Mouse (Mus musculus): ENCODE results near the gene Zfp990. TPM values are rescaled to one million over a fixed set of nuclear protein-coding genes. Genes with fewer than 3 reads are reported as not detected.
"Not testable (repeated sequence)": the region's sequence is repeated elsewhere in the genome, so short reads cannot be mapped to it uniquely, and the experiment has no call there.

The Zfp990 gene
- under 1 TPM; 0.19 to 0.39 TPM for total RNA-seq (2021)

DNA sequence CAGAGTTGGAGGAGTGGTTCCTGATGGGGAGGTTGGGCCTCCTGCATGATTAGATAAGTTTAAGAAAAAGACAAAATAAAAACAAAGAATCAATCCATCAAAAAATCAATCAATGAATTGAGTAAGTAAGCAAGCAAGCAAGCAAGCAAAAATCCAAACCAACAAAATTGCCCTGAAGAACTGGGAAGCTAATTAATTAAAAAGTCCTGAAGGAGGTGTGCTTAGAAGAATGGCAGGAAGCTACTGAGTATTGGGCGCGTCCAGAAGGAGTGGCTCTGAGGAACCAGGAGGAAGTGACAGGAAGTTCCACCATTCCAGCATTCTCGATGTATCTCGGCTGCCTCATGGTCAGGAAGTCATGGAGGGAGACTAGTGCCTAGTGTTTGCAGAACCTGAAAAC, at the start of gene Zfp990:
TSS of gene Zfp990 (plus strand) at position 301 of the 400 bp plus-strand sequence.
- not testable (repeated sequence) for DNase-seq (ENCODE audit: extremely low spot score in 1 of 2, low spot score in 1 of 2)

DNA sequence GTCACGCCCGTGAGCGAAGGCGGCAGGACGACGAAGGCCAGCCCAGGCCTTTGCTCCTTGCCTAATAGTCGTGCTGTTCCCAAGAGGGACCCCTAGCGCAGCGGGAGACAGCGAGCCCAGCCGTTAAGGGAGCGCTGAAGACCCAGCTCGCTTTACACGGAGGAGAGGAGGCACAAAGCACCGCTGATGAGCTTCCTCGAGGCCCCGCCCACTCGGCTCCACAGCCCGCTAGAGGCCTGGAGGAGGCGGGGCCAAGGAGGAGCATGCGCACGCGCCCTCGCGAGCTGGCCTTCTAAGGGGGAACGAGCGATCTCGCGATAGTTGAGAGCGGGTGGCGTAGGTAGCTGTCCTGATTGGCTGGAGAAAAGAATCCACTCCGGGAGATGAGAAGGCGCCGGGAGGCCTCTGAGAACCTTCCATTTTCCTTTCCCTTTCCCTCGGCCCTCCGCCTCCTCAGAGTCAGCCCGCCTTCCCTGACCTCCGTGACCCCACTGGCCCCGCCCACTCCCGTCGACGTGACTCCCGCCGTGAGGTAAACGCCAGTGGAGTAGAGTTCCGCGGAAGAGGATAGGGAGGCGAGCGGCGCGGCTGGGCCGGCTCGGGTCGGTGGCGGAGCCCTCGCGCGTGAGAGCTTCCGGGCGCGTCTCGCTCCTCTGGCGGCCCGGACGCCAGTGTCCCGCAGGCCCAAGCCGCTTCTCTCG, 46.9 kb upstream of the Zfp990 start:
- not testable (repeated sequence) for DNase-seq (ENCODE audit: extremely low spot score in 1 of 2, low spot score in 1 of 2)

DNA sequence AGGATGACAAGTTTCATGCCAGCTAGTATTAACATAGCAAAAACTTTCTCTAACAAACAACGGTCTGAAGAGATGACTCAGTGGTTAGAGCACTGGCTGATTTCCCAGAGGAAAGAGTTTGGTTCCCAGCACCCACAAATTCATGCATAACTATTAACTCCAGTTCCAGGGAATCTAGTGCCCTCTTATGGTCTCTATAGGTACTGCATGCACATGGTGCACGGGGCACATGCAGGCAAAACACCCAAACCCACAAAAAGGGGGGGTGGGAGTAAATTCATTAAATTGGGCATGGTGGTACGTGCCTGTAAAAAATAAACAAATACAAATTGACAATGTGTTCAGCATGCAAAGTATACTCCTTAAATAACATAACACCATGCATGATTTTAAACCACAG, 32.4 kb upstream of the Zfp990 start:
- DNase-seq (ENCODE audit: extremely low spot score in 1 of 2, low spot score in 1 of 2) = no peak

DNA sequence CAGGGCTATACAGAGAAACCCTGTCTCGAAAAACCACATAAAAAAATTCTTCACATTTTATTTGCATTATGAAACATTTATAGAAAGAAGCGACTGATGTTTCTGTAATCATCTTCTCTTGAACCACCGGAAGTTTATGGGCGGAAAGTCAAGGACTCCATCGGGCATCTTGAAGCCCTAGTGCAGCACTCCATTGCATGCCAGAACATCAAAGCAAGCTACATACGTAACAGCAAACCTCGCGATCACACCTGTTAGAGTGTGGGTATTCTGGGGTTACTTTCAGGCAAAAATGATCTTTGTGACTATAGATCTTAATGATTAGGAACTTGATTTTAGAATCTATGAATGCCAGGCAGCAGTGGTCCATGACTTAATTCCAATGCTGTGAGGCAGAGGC, 29.9 kb upstream of the Zfp990 start:
- DNase-seq (ENCODE audit: extremely low spot score in 1 of 2, low spot score in 1 of 2) = not testable (repeated sequence)

DNA sequence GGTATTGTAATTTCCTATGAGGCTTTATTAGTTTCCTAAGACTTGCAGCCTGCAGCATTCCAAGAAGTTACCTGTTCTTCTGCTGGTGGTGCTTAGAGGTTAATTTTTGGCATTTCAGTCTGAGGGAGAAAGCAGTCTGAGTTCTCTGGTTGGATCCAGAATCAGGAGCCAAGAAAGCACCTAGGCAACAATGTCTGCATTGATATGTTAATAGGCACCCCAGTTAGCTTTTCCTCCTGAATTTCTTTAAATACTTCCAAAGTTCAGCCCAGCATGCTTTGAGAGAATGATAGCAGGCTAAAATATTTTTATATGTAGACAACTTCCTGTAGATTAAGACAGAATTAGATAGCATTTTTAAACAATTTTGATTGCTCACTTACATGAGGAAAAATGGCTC, 21.2 kb upstream of the Zfp990 start:
- DNase-seq (ENCODE audit: extremely low spot score in 1 of 2, low spot score in 1 of 2) = no peak

DNA sequence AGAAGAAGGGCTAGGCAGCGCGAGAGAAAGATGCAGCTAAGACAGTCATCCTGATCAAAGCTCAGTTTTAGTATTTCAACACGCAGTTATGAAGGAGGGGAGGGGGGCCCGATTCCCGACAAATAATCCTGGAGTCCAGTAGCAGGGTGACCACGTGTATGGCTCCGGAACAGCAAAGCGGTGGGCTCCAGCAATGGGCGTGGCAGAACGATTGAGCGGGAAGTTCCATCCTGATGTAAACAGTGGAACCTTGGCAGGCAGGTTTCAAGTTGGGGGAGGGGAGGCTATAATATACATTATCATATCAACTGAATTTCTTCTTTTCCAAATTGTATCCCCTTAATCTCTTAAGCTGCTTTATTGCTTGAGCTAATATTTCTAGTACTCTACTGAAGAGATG, 18.4 kb upstream of the Zfp990 start:
- no peak for DNase-seq (ENCODE audit: extremely low spot score in 1 of 2, low spot score in 1 of 2)

DNA sequence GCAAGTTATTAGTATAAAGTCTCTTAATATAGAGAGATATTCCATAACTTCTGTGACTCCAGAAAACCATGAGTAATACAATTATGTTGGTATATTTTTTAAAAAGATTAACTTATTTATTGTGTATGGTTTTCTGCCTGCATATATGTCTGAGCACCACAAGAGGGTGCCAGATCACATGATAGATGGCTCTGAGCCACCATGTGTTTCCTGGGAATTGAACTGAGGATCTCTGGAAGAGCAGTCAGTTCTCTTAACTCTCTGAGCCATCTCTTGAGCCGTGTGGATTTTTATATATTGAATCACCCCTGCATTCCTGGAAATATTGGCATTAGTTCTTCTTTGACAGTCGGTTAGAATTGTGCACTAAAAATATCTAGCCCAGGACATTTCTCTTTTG, 17.2 kb upstream of the Zfp990 start:
- DNase-seq (ENCODE audit: extremely low spot score in 1 of 2, low spot score in 1 of 2) = not testable (repeated sequence)

DNA sequence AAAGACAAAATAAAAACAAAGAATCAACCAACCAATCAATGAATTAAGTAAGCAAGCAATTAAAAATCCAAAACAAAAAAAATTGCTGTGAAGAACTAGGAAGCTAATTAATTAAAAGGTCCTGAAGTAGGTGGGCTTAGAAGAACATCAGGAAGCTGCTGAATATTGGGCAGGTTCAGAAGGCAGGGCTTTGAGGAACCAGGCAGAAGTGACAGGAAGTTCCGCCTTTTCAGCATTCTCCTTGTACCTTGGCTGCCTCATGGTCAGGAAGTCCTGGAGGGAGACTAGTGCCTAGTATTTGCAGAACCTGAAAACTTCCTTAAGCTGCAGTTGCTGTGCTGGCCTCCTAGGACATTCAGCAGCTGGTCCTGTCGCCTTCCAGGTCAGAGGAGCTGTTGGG, 4.1 kb downstream of the Zfp990 start:
- not testable (repeated sequence) for DNase-seq (ENCODE audit: extremely low spot score in 1 of 2, low spot score in 1 of 2)

DNA sequence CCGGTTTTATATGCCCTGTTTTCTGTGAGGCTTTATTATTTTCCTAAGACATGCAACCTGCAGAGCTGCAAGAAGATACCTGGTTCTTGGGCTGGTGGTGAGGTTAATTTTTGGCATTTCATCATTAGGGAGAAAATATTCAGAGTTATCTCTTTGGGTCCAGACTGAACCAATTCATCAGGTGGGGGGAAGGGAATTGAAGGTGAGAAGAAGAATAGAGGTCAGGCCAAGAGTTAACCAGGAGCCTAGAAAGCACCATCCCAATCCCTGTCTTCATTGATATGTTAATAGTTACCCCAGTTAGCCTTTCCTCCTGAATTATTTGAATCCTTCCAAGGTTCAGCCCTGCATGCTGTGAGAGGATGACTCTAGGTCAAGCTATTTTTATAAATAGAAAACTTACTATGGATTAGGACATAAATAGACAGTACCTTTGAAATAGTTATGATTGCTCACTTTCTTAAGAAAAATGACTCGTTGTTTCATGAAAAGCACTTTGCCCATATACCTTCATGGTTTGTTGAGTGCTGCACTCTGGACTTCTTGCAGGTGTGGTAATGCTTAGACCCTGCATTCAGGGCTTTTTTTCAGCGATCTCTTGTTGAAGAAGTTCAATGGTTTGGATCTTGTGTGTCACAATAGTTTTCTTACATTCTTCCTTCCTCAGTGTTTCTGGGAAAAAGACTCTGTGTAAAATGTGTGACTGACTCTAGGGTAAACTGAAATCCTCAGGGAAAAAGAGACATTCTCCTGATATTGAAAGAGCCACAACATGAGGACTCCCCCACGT, 5.4 kb downstream of the Zfp990 start:
- not testable (repeated sequence) for DNase-seq (ENCODE audit: extremely low spot score in 1 of 2, low spot score in 1 of 2)

DNA sequence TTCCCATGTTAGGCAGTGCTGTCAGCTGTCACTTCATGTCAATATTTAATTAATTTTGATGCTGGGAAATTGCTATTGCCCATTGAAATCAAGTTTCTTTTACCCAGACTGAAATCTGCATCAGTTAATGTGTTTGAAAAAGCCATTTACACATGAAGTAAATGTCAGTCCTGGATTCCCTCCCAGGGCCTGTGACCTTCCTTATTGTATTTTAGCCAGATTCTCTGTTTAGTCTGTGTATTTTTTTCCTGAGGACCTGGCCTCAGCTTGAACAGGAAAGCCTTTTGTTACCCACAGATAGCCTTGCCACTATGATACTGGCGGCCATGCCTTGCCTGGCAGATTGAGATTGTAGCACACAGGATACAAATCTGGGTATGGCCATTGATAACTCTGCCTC, 6.8 kb downstream of the Zfp990 start:
- not testable (repeated sequence) for DNase-seq (ENCODE audit: extremely low spot score in 1 of 2, low spot score in 1 of 2)

DNA sequence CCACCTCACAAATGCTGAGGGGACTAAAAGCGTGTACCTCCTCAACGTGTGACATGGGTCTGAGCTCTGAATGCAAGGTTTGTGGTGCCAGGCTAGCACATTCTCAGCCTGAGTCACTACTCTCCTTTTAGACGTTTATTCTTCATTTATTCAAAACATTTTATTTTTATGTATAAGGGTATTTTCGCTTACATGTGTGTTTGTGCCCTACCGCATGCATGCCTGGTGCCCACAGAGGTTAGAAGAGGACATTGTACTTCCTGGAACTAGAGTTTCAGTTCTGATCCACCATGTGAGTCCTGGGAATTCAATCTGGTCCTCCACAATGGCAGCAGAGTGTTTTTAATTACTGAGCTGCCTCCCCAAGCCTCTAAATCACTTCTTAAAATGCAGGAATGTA, 33.3 kb downstream of the Zfp990 start:
- DNase-seq (ENCODE audit: extremely low spot score in 1 of 2, low spot score in 1 of 2) = not testable (repeated sequence)

DNA sequence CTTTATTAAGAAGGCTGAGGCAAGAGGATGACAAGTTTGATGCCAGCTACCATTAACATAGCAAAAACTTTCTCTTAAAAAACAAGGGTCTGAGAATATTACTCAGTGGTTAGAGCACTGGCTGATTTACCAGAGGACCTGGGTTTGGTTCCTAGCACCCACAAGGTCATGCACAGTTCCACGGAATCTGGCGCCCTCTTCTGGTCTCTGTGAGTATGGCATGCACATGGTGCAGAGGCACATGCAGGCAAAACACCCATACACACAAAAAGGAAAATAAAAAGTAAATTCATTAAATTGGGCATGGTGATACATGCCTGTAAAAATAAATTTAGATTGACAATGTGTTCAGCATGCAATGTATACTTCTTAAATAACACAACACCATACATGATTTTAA, 34.5 kb downstream of the Zfp990 start:
- not testable (repeated sequence) for DNase-seq (ENCODE audit: extremely low spot score in 1 of 2, low spot score in 1 of 2)

DNA sequence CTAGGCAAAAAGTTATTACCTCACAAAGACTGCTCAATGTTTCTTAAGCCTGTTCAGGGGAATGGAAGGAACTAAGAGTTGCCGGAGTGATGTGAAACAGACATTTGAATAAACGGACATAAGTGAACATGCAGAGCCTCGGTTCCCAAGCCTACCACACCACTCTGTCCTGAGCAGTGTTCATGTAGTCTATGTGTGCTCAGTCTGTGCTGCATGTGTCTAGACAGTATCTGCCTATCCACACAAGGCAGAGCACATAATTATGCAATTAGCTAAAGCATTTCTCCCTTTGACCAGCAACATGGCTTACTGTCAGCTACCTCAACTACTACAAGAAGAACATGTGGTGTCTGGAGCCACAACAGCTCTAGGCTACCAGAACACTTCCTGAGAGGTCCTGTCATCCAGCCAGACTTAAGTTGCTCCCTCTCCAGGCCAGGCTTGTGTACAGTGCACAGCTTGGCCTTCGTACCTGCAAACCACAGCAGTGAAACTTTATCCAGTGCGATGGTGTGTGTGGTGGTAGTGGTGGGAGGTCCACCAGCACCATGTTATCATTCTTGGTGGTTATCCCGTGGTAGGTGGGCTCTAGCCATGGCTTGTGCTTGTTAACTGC, 35.3 kb downstream of the Zfp990 start:
- not testable (repeated sequence) for DNase-seq (ENCODE audit: extremely low spot score in 1 of 2, low spot score in 1 of 2)

DNA sequence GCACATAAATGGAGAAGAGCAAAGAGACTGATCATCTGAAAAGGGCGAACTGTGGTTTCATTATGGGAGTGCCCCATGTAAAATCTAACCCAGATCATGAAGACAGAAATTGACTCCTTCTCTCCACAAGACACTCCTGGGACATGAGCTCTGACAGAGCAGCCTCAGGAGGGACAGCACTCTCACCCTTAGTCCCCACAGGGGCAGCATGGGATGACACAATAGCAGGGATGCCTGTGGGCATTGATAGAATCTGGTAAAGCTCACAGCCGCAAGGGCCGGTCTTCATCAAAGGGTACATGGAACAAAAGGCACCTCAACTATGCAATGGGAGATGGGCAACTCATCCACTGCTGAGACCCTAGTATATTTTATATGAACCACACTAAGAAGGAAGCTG, 35.9 kb downstream of the Zfp990 start:
- not testable (repeated sequence) for DNase-seq (ENCODE audit: extremely low spot score in 1 of 2, low spot score in 1 of 2)

DNA sequence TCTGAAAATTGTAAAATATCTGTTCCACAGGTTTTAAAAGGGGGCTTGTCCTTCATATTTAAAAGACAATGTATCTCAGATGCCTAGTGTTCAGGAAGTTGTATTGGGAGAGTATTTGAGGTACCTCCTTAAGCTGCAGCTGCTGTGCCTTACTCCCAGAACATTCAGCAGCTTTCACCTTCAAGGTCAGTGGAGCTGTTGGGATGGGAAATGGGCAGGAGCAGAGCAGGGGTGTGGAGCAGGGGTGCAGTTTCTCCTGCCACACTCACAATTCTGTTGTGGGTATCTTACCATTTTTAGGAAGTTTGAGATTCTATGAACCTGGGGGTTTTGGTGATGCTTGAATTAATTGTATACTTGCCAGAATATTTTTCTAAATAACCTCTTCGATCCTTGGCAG, 46.1 kb downstream of the Zfp990 start:
- DNase-seq (ENCODE audit: extremely low spot score in 1 of 2, low spot score in 1 of 2) = no peak

DNA sequence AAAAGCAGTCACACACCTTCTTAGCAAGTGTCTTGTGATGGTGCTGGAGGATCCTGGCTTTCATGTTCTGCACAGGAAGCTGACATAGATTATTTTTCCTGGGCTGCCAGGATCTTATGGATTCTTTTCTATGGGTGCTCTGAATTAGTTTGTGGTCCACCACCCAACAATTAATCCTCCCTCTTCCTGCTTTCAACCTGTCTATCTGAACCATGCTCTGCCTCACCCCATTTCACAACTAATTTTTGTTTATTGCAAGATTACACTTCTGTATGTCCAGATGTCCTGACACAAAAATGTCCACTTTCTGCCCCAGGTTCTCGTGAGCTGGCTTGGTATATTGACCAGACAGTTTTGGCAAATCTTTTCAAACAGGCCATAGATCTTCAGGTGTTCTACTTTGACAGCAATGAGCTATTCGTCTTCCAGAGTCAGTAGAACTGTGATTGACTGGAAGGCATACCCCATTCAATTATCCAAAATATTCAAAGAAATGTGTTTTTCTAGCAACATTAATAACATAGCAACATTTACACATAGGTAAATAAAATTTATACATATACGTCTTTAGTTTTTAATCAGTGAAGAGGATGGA, 49.0 kb downstream of the Zfp990 start:
- no peak for DNase-seq (ENCODE audit: extremely low spot score in 1 of 2, low spot score in 1 of 2)

DNA sequence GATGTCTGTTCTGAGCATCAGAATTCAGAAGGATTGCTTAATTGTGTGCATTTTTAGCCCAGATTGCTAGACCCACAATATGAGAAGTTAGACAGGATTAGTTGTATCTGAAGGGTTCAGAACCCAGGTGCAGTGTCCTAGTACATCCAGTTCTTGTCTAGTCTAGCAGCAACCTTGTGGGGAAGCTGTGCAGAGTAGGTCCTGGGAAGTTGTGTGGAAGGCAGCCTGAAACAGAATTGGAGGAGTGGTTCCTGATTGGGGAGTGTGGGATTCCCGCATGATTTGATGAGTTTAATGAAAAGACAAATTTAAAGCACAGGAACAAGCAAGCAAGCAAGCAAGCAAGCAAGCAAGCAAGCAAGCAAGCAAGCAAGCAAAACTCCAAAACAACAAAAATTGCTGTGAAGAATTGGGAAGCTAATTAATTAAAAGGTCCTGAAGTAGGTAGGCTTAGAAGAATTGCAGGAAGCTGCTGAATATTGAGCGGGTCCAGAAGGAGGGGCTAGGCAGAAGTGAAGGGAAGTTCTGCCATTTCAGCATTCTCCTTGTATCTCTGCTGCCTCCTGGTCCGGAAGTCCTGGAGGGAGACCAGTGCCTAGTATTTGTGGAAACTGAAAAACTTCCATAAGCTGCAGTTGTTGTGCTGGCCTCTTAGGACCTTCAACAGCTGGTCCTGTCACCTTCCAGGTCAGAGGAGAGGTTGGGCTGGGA, 53.7 kb downstream of the Zfp990 start:
- DNase-seq (ENCODE audit: extremely low spot score in 1 of 2, low spot score in 1 of 2) = no peak

DNA sequence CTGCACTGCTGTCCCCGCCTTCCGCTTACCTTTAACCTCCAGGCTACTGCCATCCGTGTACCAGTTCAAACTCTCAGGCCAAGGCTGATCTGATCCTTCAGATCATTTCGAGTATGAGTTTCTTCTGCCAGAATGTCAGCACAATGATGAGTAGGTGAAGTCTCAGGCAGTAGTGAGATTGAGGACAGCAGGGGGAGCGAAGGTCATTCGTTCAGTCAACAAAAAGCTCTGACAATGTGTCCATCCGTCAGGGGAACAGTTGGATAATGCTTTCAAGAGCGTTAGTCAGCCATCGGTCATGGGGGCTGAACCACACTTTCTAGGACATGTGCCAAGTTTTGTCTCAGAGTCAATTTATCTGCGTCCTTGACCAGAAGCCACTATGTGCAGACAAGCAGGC, 59.9 kb downstream of the Zfp990 start:
- DNase-seq (ENCODE audit: extremely low spot score in 1 of 2, low spot score in 1 of 2) = not testable (repeated sequence)

DNA sequence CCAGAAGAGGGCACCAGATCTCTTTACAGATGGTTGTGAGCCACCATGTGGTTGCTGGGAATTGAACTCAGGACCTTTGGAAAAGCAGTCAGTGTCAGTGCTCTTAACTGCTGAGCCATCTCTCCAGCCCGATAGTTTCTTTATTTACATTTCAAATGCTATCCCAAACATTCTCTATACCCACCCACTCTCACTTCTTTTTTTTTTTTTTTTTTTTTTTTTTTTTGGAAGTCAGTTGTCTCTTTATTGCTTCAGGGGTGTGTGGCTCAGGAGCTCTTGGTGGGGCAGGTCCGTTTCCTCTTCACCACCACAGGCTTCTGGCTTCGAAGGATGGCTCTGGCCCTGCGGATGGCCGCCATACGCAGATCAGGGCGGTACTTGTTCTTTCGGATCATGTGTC, 66.1 kb downstream of the Zfp990 start:
- not testable (repeated sequence) for DNase-seq (ENCODE audit: extremely low spot score in 1 of 2, low spot score in 1 of 2)

DNA sequence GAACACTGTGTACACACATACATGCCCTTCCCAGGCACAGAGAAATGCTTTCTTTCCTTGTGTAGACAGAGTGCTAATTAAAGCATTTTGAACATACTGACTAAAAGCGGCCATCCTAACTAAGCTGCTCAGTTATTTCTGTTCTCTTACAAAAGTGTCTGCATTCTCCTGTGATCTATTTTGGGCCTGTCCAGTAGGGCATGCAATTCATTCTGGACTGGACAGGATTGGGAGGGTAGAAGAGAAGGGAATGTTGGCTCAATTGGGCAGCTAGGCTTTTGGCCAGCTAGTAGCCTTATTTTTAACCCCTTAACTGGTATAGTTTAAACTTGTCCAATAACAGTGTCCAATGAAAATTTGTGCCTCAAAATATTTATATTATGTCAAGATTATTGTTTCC, 69.8 kb downstream of the Zfp990 start:
- not testable (repeated sequence) for DNase-seq (ENCODE audit: extremely low spot score in 1 of 2, low spot score in 1 of 2)

All from layer of hippocampus, postnatal 25 days (tissue).